Mouse (Mus musculus): Measurements from ENCODE around the gene Rhou. TPM values are rescaled to one million over a fixed set of nuclear protein-coding genes. Genes with fewer than 3 reads are reported as not detected.

Rhou gene
- polyA plus RNA-seq, 1 experiment: 19.5 TPM

DNA sequence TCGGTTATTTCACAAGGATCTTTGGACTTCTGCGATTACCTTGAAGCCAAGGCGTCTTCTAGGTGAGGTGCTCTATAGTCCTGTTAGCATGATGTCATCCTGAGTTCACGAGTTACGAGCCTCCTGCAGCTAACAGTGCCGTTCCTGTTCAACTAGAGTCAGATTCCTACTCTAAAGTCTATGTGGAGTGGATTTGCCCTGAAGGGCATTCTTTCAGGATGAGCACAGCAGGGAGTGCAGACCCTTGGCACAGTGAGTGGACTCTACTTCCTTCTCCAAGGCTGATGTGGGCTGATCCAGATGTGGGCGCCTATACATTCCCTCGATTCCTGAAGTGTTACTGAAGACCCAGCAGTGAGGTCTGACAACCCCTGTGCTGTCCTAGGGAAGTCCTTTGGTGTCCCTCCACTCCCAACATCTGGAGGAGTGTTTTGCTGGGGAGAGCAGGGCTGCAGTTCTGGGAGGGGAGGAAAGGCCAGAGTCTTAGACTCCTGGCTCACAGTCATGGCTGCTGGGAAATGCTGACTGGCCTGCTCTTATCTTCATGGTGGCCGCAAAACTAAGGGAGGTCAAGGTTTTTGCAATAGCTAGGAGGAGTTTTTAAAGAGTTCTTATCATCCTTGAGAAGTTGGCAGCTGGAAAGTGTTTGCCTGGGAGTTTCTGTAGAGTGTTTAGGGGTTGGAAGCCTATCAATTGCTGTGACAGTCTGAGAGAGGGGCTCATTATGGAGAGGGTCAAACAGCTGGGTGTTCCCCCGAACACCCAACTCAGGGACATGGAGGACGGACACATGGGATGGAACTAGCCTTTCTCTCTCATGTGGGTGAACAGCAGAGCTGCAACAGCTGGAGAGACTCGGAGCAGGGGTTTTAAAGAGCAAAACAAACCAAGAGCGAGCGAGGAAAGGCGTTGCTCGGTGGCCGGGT is 5.2 kb upstream of the Rhou start:
- Histone ChIP-seq H3K4me1 (ENCODE audit: control insufficient read depth, insufficient read depth, low read length) (no peaks in the 10 kb centered on the region; the same call in 1 of the 2 replicates), H3K27ac (ENCODE audit: insufficient read depth, low read length) (no peak overlapping the region), H3K4me3 (ENCODE audit: insufficient read depth, low read length) (no peak overlapping the region)
- TF ChIP-seq POLR2A (IDR thresholded peaks at IDR 0.05; ENCODE audit: low read depth, low read length) (no peak), CTCF (IDR thresholded peaks at IDR 0.05; ENCODE audit: borderline replicate concordance, insufficient read depth, low read length) (no peak)

DNA sequence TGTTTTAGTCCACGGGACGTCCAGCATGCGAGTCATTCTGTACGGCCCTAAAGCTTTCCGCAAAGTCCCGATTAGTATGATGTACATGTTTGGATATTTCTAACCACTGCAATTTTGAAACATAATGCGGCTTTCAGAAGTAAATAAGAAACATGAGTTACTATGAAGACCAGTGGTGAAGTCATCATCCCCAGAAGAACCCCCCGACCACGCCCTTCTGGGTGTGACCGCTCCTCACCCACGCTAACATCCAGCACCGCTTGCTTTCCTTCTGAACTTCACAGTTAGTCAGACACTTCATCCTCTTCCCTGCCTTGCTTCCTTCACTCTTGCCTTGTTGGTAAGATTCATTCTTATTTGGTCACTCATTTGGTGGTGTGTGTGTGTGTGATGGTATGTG is 4.2 kb upstream of the Rhou start:
- H3K4me1 ChIP-seq (ENCODE audit: control insufficient read depth, insufficient read depth, low read length): no peaks in the 10 kb centered on the region; the same call in 1 of the 2 replicates
- H3K27ac ChIP-seq (ENCODE audit: insufficient read depth, low read length): no peak overlapping the region
- no peak overlapping the region for H3K4me3 ChIP-seq (ENCODE audit: insufficient read depth, low read length)
- TF ChIP-seq POLR2A (IDR thresholded peaks at IDR 0.05; ENCODE audit: low read depth, low read length) (no peak), CTCF (IDR thresholded peaks at IDR 0.05; ENCODE audit: borderline replicate concordance, insufficient read depth, low read length) (no peak)

DNA sequence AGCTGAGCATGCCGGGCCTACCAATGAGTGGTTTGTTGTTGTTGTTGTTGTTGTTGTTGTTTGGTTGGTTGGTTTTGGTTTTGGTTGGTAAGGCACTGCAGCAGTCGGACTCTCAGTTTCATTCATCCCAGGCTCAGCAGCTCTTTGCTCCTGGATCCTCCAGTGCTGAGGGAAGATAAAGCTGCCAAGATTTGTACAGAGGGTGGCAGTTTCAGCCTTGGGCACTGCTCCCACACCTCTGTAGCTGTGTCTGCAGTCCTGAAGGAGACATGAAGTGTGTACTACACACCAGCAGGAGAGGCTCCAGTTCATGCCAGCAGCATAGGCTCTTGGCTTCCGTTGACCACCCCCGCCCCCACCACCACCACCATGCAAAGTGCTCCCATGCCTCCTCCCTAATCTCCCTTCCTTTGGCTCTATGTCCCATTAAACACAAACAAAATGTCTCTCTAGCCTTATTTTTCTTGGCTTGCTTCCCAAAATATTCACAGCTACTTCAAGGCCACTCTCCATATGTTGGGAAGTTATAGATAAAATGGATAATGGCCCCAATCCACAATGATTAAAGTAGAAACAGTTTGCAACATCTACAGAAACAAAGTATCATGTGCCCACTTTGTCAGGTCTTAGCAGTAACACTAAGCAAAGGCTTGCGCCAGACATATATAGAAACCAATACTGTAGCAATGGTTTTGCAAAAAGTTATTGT is 2.2 kb upstream of the Rhou start:
- H3K4me3 ChIP-seq (ENCODE audit: insufficient read depth, low read length): no peak overlapping the region
- TF ChIP-seq POLR2A (IDR thresholded peaks at IDR 0.05; ENCODE audit: low read depth, low read length) (no peak), CTCF (IDR thresholded peaks at IDR 0.05; ENCODE audit: borderline replicate concordance, insufficient read depth, low read length) (no peak)
- H3K4me1 ChIP-seq (ENCODE audit: control insufficient read depth, insufficient read depth, low read length): no peaks in the 10 kb centered on the region; the same call in 1 of the 2 replicates
- H3K27ac ChIP-seq (ENCODE audit: insufficient read depth, low read length): no peak overlapping the region

DNA sequence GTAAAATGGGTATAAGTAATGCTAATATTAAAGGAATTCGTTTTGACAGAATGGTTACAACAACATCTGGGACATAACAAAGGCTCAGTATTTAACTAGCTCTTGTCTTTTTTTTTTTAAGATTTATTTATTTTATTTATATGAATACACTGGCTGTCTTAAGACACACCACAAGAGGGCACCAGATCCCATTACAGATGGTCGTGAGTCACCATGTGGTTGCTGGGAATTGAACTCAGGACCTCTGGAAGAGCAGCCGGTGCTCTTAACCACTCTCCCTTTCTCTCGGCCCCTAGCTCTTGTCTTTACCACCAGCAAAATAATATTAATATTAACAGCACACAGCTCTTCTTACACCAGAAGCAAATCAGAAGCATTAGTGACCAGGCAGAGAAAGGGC is 1.1 kb upstream of the Rhou start:
- TF ChIP-seq POLR2A (IDR thresholded peaks at IDR 0.05; ENCODE audit: low read depth, low read length) (no peak), CTCF (IDR thresholded peaks at IDR 0.05; ENCODE audit: borderline replicate concordance, insufficient read depth, low read length) (no peak)
- H3K4me3 ChIP-seq (ENCODE audit: insufficient read depth, low read length): no peak overlapping the region
- H3K4me1 ChIP-seq (ENCODE audit: control insufficient read depth, insufficient read depth, low read length): no peaks in the 10 kb centered on the region; the same call in 1 of the 2 replicates
- H3K27ac ChIP-seq (ENCODE audit: insufficient read depth, low read length): no peak overlapping the region

DNA sequence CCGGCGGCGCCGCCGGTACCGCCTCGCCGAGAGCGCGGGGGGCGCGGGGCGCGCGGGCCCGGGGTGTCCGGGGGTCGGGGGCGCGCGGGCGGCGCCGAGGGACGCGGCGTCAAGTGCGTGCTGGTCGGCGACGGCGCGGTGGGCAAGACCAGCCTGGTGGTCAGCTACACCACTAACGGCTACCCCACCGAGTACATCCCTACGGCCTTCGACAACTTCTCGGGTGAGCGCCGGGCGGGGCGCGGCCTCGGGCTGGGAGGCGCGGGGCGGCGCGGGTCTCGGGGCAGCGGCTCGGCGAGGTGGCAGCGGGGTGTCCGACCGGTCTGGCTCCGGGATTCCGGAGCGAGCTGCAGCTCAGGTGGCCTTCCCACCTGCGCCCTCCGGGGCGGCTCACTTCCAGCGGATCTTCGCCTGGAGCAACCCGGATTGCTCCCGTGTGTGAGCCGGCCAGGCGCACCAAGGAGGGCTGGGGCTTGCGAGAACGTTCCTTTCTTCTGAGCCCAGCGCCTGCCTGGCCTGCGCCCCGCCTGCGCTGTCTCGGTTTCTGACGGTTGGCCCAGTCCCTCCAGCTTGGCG is 353 bp downstream of the Rhou start:
- H3K4me1 ChIP-seq (ENCODE audit: control insufficient read depth, insufficient read depth, low read length): no peaks in the 10 kb centered on the region; the same call in 1 of the 2 replicates
- H3K27ac ChIP-seq (ENCODE audit: insufficient read depth, low read length): peak overlapping the region; percentile 41; the same call in 1 of the 2 replicates
- no peak for TF ChIP-seq CTCF (IDR thresholded peaks at IDR 0.05; ENCODE audit: borderline replicate concordance, insufficient read depth, low read length)
- TF ChIP-seq POLR2A (IDR thresholded peaks at IDR 0.05; ENCODE audit: low read depth, low read length): peak; percentile 52
- H3K4me3 ChIP-seq (ENCODE audit: insufficient read depth, low read length): peak overlapping the region; percentile 73

DNA sequence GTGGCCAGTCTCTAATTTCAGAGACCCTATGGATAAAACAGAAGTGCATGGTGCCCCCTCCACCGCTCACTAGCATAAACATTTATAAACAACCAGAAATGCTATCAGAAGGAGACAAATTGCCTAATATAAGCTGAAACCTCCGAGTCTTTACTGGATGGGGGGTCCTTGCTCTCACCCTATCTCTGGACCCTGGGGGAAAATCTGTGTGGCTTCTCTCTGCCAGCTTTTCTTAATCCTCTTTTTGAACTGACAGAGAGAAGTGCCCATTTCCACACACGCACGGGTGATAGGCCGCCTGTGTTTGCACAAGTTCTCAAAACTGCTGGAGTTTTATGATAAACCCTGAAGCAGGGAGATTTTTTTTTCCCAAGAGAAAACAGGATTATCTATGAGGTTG is 1.0 kb downstream of the Rhou start:
- TF ChIP-seq CTCF (IDR thresholded peaks at IDR 0.05; ENCODE audit: borderline replicate concordance, insufficient read depth, low read length) (no peak), POLR2A (IDR thresholded peaks at IDR 0.05; ENCODE audit: low read depth, low read length) (no peak)
- Histone ChIP-seq H3K27ac (ENCODE audit: insufficient read depth, low read length) (no peak overlapping the region), H3K4me3 (ENCODE audit: insufficient read depth, low read length) (peak overlapping the region; percentile 73), H3K4me1 (ENCODE audit: control insufficient read depth, insufficient read depth, low read length) (no peaks in the 10 kb centered on the region)

- no peak overlapping the region for H3K27ac ChIP-seq (ENCODE audit: insufficient read depth, low read length)
- TF ChIP-seq CTCF (IDR thresholded peaks at IDR 0.05; ENCODE audit: borderline replicate concordance, insufficient read depth, low read length) (no peak), POLR2A (IDR thresholded peaks at IDR 0.05; ENCODE audit: low read depth, low read length) (no peak)
- peak overlapping the region; percentile 73 for H3K4me3 ChIP-seq (ENCODE audit: insufficient read depth, low read length)
- H3K4me1 ChIP-seq (ENCODE audit: control insufficient read depth, insufficient read depth, low read length): no peaks in the 10 kb centered on the region
Measured at GRCm38 (mm10) chr8:123655351-123655779, 1.6 kb downstream of the Rhou start.

GRCm38 (mm10) chr8:123657826-123658225 is 4.1 kb downstream of the Rhou start:
- no peak overlapping the region for H3K4me3 ChIP-seq (ENCODE audit: insufficient read depth, low read length)
- H3K4me1 ChIP-seq (ENCODE audit: control insufficient read depth, insufficient read depth, low read length): no peaks in the 10 kb centered on the region
- TF ChIP-seq CTCF (IDR thresholded peaks at IDR 0.05; ENCODE audit: borderline replicate concordance, insufficient read depth, low read length) (no peak), POLR2A (IDR thresholded peaks at IDR 0.05; ENCODE audit: low read depth, low read length) (no peak)
- no peak overlapping the region for H3K27ac ChIP-seq (ENCODE audit: insufficient read depth, low read length)

GRCm38 (mm10) chr8:123659469-123660057 is 5.8 kb downstream of the Rhou start:
- Histone ChIP-seq H3K4me1 (ENCODE audit: control insufficient read depth, insufficient read depth, low read length) (no peaks in the 10 kb centered on the region), H3K27ac (ENCODE audit: insufficient read depth, low read length) (no peak overlapping the region), H3K4me3 (ENCODE audit: insufficient read depth, low read length) (no peak overlapping the region)
- TF ChIP-seq CTCF (IDR thresholded peaks at IDR 0.05; ENCODE audit: borderline replicate concordance, insufficient read depth, low read length) (no peak), POLR2A (IDR thresholded peaks at IDR 0.05; ENCODE audit: low read depth, low read length) (no peak)

Measured in embryonic fibroblast, embryonic 13.5 days (primary cell).